Mouse (Mus musculus) left cerebral cortex, adult 9 months (tissue): Measurements from ENCODE around the gene Nanos3.
A peak's percentile ranks its signal among the peaks of the same experiment; 100 is the strongest.

Experiments used
- DNase-seq, 2 experiments: peaks; one replicate each; pipeline ENCODE4 v3.0.0; 2022; ENCODE audit warnings: low spot score in 2 of 2

The Nanos3 gene

GRCm38 (mm10) chr8:84201545-84202245, 16.7 kb upstream of the Nanos3 start:
- DNase-seq, result peak in 1 of 2 experiments; percentile 62

- no peak for DNase-seq
Observed at GRCm38 (mm10) chr8:84200652-84201544, 15.9 kb upstream of the Nanos3 start.

- no peak for DNase-seq
Observed at GRCm38 (mm10) chr8:84200126-84200555, 15.1 kb upstream of the Nanos3 start.

GRCm38 (mm10) chr8:84199348-84200125, 14.5 kb upstream of the Nanos3 start:
- DNase-seq, result no peak

- no peak for DNase-seq
Observed at GRCm38 (mm10) chr8:84198871-84199270, 13.9 kb upstream of the Nanos3 start.

GRCm38 (mm10) chr8:84197922-84198774, 13.1 kb upstream of the Nanos3 start:
- DNase-seq, result peak in 1 of 2 experiments; percentile 85

GRCm38 (mm10) chr8:84197141-84197921, 12.3 kb upstream of the Nanos3 start:
- peak in 1 of 2 experiments; percentile 74 for DNase-seq

GRCm38 (mm10) chr8:84194224-84194743, 9.3 kb upstream of the Nanos3 start:
- no peak for DNase-seq

GRCm38 (mm10) chr8:84193566-84193965, 8.5 kb upstream of the Nanos3 start:
- no peak for DNase-seq

- no peak for DNase-seq
Observed at GRCm38 (mm10) chr8:84193161-84193560, 8.1 kb upstream of the Nanos3 start.

GRCm38 (mm10) chr8:84192555-84192954, 7.5 kb upstream of the Nanos3 start:
- DNase-seq, result peak in 1 of 2 experiments; percentile 58

- DNase-seq, result no peak
Observed at GRCm38 (mm10) chr8:84192023-84192422, 7.0 kb upstream of the Nanos3 start.

GRCm38 (mm10) chr8:84190191-84190867, 5.3 kb upstream of the Nanos3 start:
- no peak for DNase-seq

GRCm38 (mm10) chr8:84189603-84190002, 4.6 kb upstream of the Nanos3 start:
- no peak for DNase-seq

GRCm38 (mm10) chr8:84188671-84189070, 3.7 kb upstream of the Nanos3 start:
- no peak for DNase-seq

GRCm38 (mm10) chr8:84187065-84187755, 2.2 kb upstream of the Nanos3 start:
- peak in 1 of 2 experiments; percentile 72 for DNase-seq

GRCm38 (mm10) chr8:84186547-84186946, 1.5 kb upstream of the Nanos3 start:
- peak in 1 of 2 experiments; percentile 86 for DNase-seq
